Comparison of ENCODE assay signal across 8 mouse cellular contexts in genomic region chr12:79905828-79906737, GRCm38 (mm10).
DNase-seq lines count a peak whose midpoint lies in the region; ATAC-seq and TF ChIP-seq lines count a peak whose summit lies in the region.

No protein-coding gene starts in this region.

- H3K4me2 ChIP-seq in lung, postnatal 0 days (replicated peaks; ENCODE audit: low read depth, low read length) = no peak overlapping the region

- no peak for TF ChIP-seq POLR2A in testis, adult 2 months (IDR thresholded peaks at IDR 0.05; ENCODE audit: control insufficient read depth, low read depth, low read length)
- TF ChIP-seq POLR2A in heart, adult 2 months (IDR thresholded peaks at IDR 0.05; ENCODE audit: insufficient read depth, low read depth, low read length) = peak; percentile 44; the same call in 1 of the 2 replicates

- H3K9me3 ChIP-seq in lung, postnatal 0 days (ENCODE audit: low read length) = no peaks in the 10 kb centered on the region

- no peaks in the 10 kb centered on the region for H3K27me3 ChIP-seq in testis, adult 2 months (ENCODE audit: control insufficient read depth, insufficient read depth, low read length)
- no peaks in the 10 kb centered on the region for H3K27me3 ChIP-seq in heart, adult 2 months (ENCODE audit: control insufficient read depth, insufficient read depth, low read length)
- H3K27me3 ChIP-seq in lung, postnatal 0 days (replicated peaks; ENCODE audit: insufficient read depth, low read length) = no peaks in the 10 kb centered on the region

- H3K9ac ChIP-seq in heart, adult 2 months (ENCODE audit: low read depth, low read length) = peak overlapping the region; percentile 13
- H3K9ac ChIP-seq in lung, postnatal 0 days (replicated peaks; ENCODE audit: low read depth) = no peak overlapping the region

- peak; percentile 63 for ATAC-seq in lung, postnatal 0 days
- no peak for ATAC-seq in activated CD4-positive, CD25-positive, alpha-beta regulatory T cell, adult 4 months
- ATAC-seq in erythroid progenitor cell, adult 5-6 weeks (replicated peaks; ENCODE audit: low FRiP score, poor library complexity, severe bottlenecking) = no peak

- no peak overlapping the region for H3K4me3 ChIP-seq in testis, adult 2 months (ENCODE audit: control insufficient read depth, low read depth, low read length)
- no peak overlapping the region for H3K4me3 ChIP-seq in heart, adult 2 months
- H3K4me3 ChIP-seq in lung, postnatal 0 days (ENCODE audit: low read depth, low read length) = no peak overlapping the region

- no peaks in the 10 kb centered on the region for H3K79me2 ChIP-seq in heart, adult 2 months (replicated peaks; ENCODE audit: control insufficient read depth, insufficient read depth, low read length)

- H3K36me3 ChIP-seq in testis, adult 2 months (ENCODE audit: control insufficient read depth, insufficient read depth, low read length) = no peaks in the 10 kb centered on the region
- H3K36me3 ChIP-seq in heart, adult 2 months (ENCODE audit: control insufficient read depth, insufficient read depth, low read length) = peaks cover 23% of the 10 kb centered on the region
- no peaks in the 10 kb centered on the region for H3K36me3 ChIP-seq in lung, postnatal 0 days (ENCODE audit: insufficient read depth, low read length)

- peak; percentile 94 for TF ChIP-seq EP300 in heart, adult 2 months (IDR thresholded peaks at IDR 0.05; ENCODE audit: insufficient read depth, low read depth, low read length)
- no peak for TF ChIP-seq EP300 in lung, postnatal 0 days (IDR thresholded peaks at IDR 0.05)

- intact Hi-C loops in heart, adult 2 months (cut with DNase I) = loop anchor here (2.0 kb wide), 2 partner anchors 31 to 67 kb away; no protein-coding TSS in a partner anchor

- no peak for TF ChIP-seq CTCF in testis, adult 2 months (IDR thresholded peaks at IDR 0.05; ENCODE audit: control insufficient read depth, insufficient read depth, insufficient replicate concordance, low read depth, low read length)
- peak; percentile 39 for TF ChIP-seq CTCF in heart, adult 2 months (IDR thresholded peaks at IDR 0.05)
- TF ChIP-seq CTCF in lung, postnatal 0 days (IDR thresholded peaks at IDR 0.05) = peak; percentile 33; the same call in 1 of the 2 replicates

- H3K4me1 ChIP-seq in testis, adult 2 months (ENCODE audit: control insufficient read depth, insufficient read depth, low read length) = no peaks in the 10 kb centered on the region; the same call in 1 of the 2 replicates
- peaks cover 50% of the 10 kb centered on the region for H3K4me1 ChIP-seq in heart, adult 2 months (ENCODE audit: control insufficient read depth, insufficient read depth, low read length)
- H3K4me1 ChIP-seq in lung, postnatal 0 days (ENCODE audit: insufficient read depth, low read depth, low read length) = peaks cover 42% of the 10 kb centered on the region

- H3K27ac ChIP-seq in testis, adult 2 months (ENCODE audit: control insufficient read depth, insufficient read depth, low read depth, low read length) = peak overlapping the region; percentile 80
- peak overlapping the region; percentile 90 for H3K27ac ChIP-seq in heart, adult 2 months
- peak overlapping the region; percentile 92 for H3K27ac ChIP-seq in lung, postnatal 0 days (ENCODE audit: low read length)

- DNase-seq in testis, postnatal 10 days (ENCODE audit: low spot score) = no peak
- peak; percentile 71 to 87 for DNase-seq in heart, adult 2 months
- peak; percentile 39 for DNase-seq in kidney, adult 9 months
- DNase-seq in lung, postnatal 0 days (ENCODE audit: low spot score) = peak; percentile 86
- no peak for DNase-seq in frontal cortex, postnatal 36 days (ENCODE audit: low spot score in 2 of 2)

- WGBS in heart, adult 2 months = 11% methylated on average over 10 of the region's 10 CpGs
- 27% methylated on average over 10 of the region's 10 CpGs for WGBS in lung, postnatal 0 days

Comparison
In these comparisons a context has a peak if more than half of its experiments do, and no peak if none do; other contexts are left out.
1. DNase-seq: peak in heart, adult 2 months (2 of 2), kidney, adult 9 months (single experiment) and lung, postnatal 0 days (single experiment); none in testis, postnatal 10 days (single experiment) and frontal cortex, postnatal 36 days (0 of 2).
2. Peak in every context shown above with its lines, with median percentiles within 50 percentile points of each other: H3K27ac ChIP-seq.